Mouse (Mus musculus) bone marrow macrophage, adult 2 months (primary cell): ENCODE measurements at regions not wholly inside any gene's neighbourhood (a gene's known extent, or its start where the extent isn't known, plus 50 kb on each side); places are given as distances from the start of the nearest gene placed in this dataset.

Source experiments
- H3K27ac ChIP-seq: 2 replicates; pipeline ENCODE4 v1.5.1; 2012; ENCODE audit warnings: low read depth, low read length; ENCODE audit not compliant: insufficient read depth
- H3K4me1 ChIP-seq: 2 replicates; pipeline ENCODE4 v1.6.1; 2012; ENCODE audit warnings: low read length; ENCODE audit not compliant: control insufficient read depth, insufficient read depth
- H3K4me3 ChIP-seq: 2 replicates; pipeline ENCODE4 v1.5.1; 2012; ENCODE audit warnings: mild to moderate bottlenecking, low read length, moderate library complexity; ENCODE audit not compliant: insufficient read depth
- CTCF ChIP-seq: IDR thresholded peaks from 2 replicates; pipeline ENCODE4 v1.5.1; 2012; ENCODE audit warnings: low read depth, mild to moderate bottlenecking, low read length, moderate library complexity
- POLR2A ChIP-seq: IDR thresholded peaks from 2 replicates; pipeline ENCODE4 v1.6.1; 2012; ENCODE audit warnings: mild to moderate bottlenecking, low read depth, low read length, borderline replicate concordance

GRCm38 (mm10) chr9:96419151-96419550 lies 54.9 kb upstream of the Atp1b3 start:
- H3K27ac ChIP-seq: no peak overlapping the region
- no peak overlapping the region for H3K4me3 ChIP-seq
- TF ChIP-seq CTCF (no peak), POLR2A (no peak)
- H3K4me1 ChIP-seq: peaks cover 21% of the 10 kb centered on the region

- Histone ChIP-seq H3K27ac (peak overlapping the region; percentile 76), H3K4me1 (peaks cover 21% of the 10 kb centered on the region), H3K4me3 (no peak overlapping the region)
- TF ChIP-seq POLR2A (no peak), CTCF (no peak)
Measured at GRCm38 (mm10) chr9:96415873-96416570, 51.8 kb upstream of the Atp1b3 start.
